Mouse (Mus musculus): ENCODE data around the gene Sart3. TPM values are rescaled to one million over a fixed set of nuclear protein-coding genes. Genes with fewer than 3 reads are reported as not detected.

Gene Sart3
- total and polyA plus RNA-seq, 2 experiments from 2014 or later, result 26.5 to 51.1 TPM

- Histone ChIP-seq H3K4me3 (ENCODE audit: low read depth, low read length) (no peak overlapping the region), H3K9ac (replicated peaks; ENCODE audit: low read length, poor library complexity, severe bottlenecking) (no peak overlapping the region), H3K9me3 (ENCODE audit: low read length) (no peaks in the 10 kb centered on the region), H3K27ac (ENCODE audit: low read depth, low read length) (no peak overlapping the region), H3K4me1 (ENCODE audit: insufficient read depth, low read length) (no peaks in the 10 kb centered on the region), H3K27me3 (ENCODE audit: insufficient read depth, low read length) (no peaks in the 10 kb centered on the region), H3K4me2 (ENCODE audit: low read depth, low read length, poor library complexity, severe bottlenecking) (no peak overlapping the region), H3K36me3 (ENCODE audit: insufficient read depth, low read length) (peaks cover 88% of the 10 kb centered on the region)
- TF ChIP-seq CTCF (IDR thresholded peaks at IDR 0.05), result no peak
- no peak for DNase-seq (ENCODE audit: low spot score)
- 94% methylated on average over 9 of the region's 9 CpGs for WGBS
- ATAC-seq (ENCODE audit: low FRiP score), result no peak
These were observed 20.7 kb downstream of the Sart3 start for GRCm38 (mm10) chr5:113751521-113752157.

GRCm38 (mm10) chr5:113748556-113749331 is 23.6 kb downstream of the Sart3 start:
- no peaks in the 10 kb centered on the region for H3K9me3 ChIP-seq (ENCODE audit: low read length)
- DNase-seq (ENCODE audit: low spot score), result no peak
- ATAC-seq (ENCODE audit: low FRiP score), result no peak
- 95% methylated on average over 13 of the region's 13 CpGs for WGBS
- no peak overlapping the region for H3K27ac ChIP-seq (ENCODE audit: low read depth, low read length)
- no peak overlapping the region for H3K4me3 ChIP-seq (ENCODE audit: low read depth, low read length)
- TF ChIP-seq CTCF (IDR thresholded peaks at IDR 0.05), result no peak
- H3K4me2 ChIP-seq (ENCODE audit: low read depth, low read length, poor library complexity, severe bottlenecking), result no peak overlapping the region
- no peak overlapping the region for H3K9ac ChIP-seq (replicated peaks; ENCODE audit: low read length, poor library complexity, severe bottlenecking)
- H3K27me3 ChIP-seq (ENCODE audit: insufficient read depth, low read length), result no peaks in the 10 kb centered on the region
- H3K4me1 ChIP-seq (ENCODE audit: insufficient read depth, low read length), result no peaks in the 10 kb centered on the region
- peaks cover 89% of the 10 kb centered on the region for H3K36me3 ChIP-seq (ENCODE audit: insufficient read depth, low read length)

GRCm38 (mm10) chr5:113747629-113748028 is 24.7 kb downstream of the Sart3 start:
- WGBS, result 93% methylated on average over 5 of the region's 5 CpGs
- H3K36me3 ChIP-seq (ENCODE audit: insufficient read depth, low read length), result peaks cover 90% of the 10 kb centered on the region

GRCm38 (mm10) chr5:113737607-113738237 is 34.6 kb downstream of the Sart3 start:
- Histone ChIP-seq H3K4me3 (ENCODE audit: low read depth, low read length) (no peak overlapping the region), H3K27me3 (ENCODE audit: insufficient read depth, low read length) (no peaks in the 10 kb centered on the region), H3K4me2 (ENCODE audit: low read depth, low read length, poor library complexity, severe bottlenecking) (no peak overlapping the region), H3K4me1 (ENCODE audit: insufficient read depth, low read length) (peaks cover 7% of the 10 kb centered on the region; the same call in 1 of the 2 replicates), H3K36me3 (ENCODE audit: insufficient read depth, low read length) (peaks cover 40% of the 10 kb centered on the region), H3K9ac (replicated peaks; ENCODE audit: low read length, poor library complexity, severe bottlenecking) (0 out of 2 replicates have a peak overlapping the region, but pooled peaks have one; percentile 4), H3K9me3 (ENCODE audit: low read length) (no peaks in the 10 kb centered on the region), H3K27ac (ENCODE audit: low read depth, low read length) (no peak overlapping the region)
- DNase-seq (ENCODE audit: low spot score) (no peak), ATAC-seq (ENCODE audit: low FRiP score) (no peak)
- TF ChIP-seq CTCF (IDR thresholded peaks at IDR 0.05), result no peak
- 93% methylated on average over 11 of the region's 11 CpGs for WGBS

More at GRCm38 (mm10) chr5:113747629-113748028, 24.7 kb downstream of the Sart3 start:
- H3K9ac ChIP-seq (replicated peaks; ENCODE audit: low read length, poor library complexity, severe bottlenecking), result no peak overlapping the region
- ATAC-seq (ENCODE audit: low FRiP score) (no peak), DNase-seq (ENCODE audit: low spot score) (no peak)
- no peak overlapping the region for H3K4me3 ChIP-seq (ENCODE audit: low read depth, low read length)
- no peaks in the 10 kb centered on the region for H3K27me3 ChIP-seq (ENCODE audit: insufficient read depth, low read length)
- H3K4me2 ChIP-seq (ENCODE audit: low read depth, low read length, poor library complexity, severe bottlenecking), result no peak overlapping the region
- H3K4me1 ChIP-seq (ENCODE audit: insufficient read depth, low read length), result no peaks in the 10 kb centered on the region
- H3K9me3 ChIP-seq (ENCODE audit: low read length), result no peaks in the 10 kb centered on the region
- TF ChIP-seq CTCF (IDR thresholded peaks at IDR 0.05), result peak; percentile 47
- no peak overlapping the region for H3K27ac ChIP-seq (ENCODE audit: low read depth, low read length)

GRCm38 (mm10) chr5:113736522-113737164 is 35.7 kb downstream of the Sart3 start:
- peaks cover 7% of the 10 kb centered on the region; the same call in 1 of the 2 replicates for H3K4me1 ChIP-seq (ENCODE audit: insufficient read depth, low read length)
- H3K9me3 ChIP-seq (ENCODE audit: low read length), result no peaks in the 10 kb centered on the region
- H3K27ac ChIP-seq (ENCODE audit: low read depth, low read length), result peak overlapping the region; percentile 97
- peak overlapping the region; percentile 51 for H3K4me3 ChIP-seq (ENCODE audit: low read depth, low read length)
- H3K4me2 ChIP-seq (ENCODE audit: low read depth, low read length, poor library complexity, severe bottlenecking), result peak overlapping the region; percentile 84
- peaks cover 30% of the 10 kb centered on the region for H3K36me3 ChIP-seq (ENCODE audit: insufficient read depth, low read length)
- ATAC-seq (ENCODE audit: low FRiP score) (no peak), DNase-seq (ENCODE audit: low spot score) (no peak)
- H3K27me3 ChIP-seq (ENCODE audit: insufficient read depth, low read length), result no peaks in the 10 kb centered on the region
- H3K9ac ChIP-seq (replicated peaks; ENCODE audit: low read length, poor library complexity, severe bottlenecking), result peak overlapping the region; percentile 61
- TF ChIP-seq CTCF (IDR thresholded peaks at IDR 0.05), result peak; percentile 43
- WGBS, result 34% methylated on average over 15 of the region's 15 CpGs

Data from midbrain, postnatal 0 days (tissue).